Mouse (Mus musculus) forebrain, embryonic 10.5 days (tissue): ENCODE results near the gene Padi6. TPM values are rescaled to one million over a fixed set of nuclear protein-coding genes. Genes with fewer than 3 reads are reported as not detected.

Experiments
- DNase-seq: peaks from one replicate; pipeline ENCODE4 v3.0.0-alpha.2; 2017; ENCODE audit warnings: low spot score; ENCODE audit errors: extremely low spot score
- H3K27ac ChIP-seq: fragments of 300-500 bp; sonication (generic); 2 replicates; pipeline ENCODE4 v1.5.1; 2016; ENCODE audit warnings: mild to moderate bottlenecking
- H3K27me3 ChIP-seq: fragments of 300-500 bp; sonication (generic); 2 replicates; pipeline ENCODE4 v1.6.1; 2016; ENCODE audit warnings: mild to moderate bottlenecking; ENCODE audit not compliant: poor library complexity, severe bottlenecking
- H3K36me3 ChIP-seq: fragments of 300-500 bp; sonication (generic); replicated peaks from 2 replicates; pipeline ENCODE4 v1.6.1; 2016; ENCODE audit warnings: mild to moderate bottlenecking, moderate library complexity
- H3K4me1 ChIP-seq: fragments of 300-500 bp; sonication (generic); 2 replicates; pipeline ENCODE4 v1.6.1; 2016
- H3K4me3 ChIP-seq: fragments of 300-500 bp; sonication (generic); 2 replicates; pipeline ENCODE4 v1.5.1; 2016; ENCODE audit warnings: mild to moderate bottlenecking, moderate library complexity
- H3K9me3 ChIP-seq: fragments of 300-500 bp; sonication (generic); 2 replicates; pipeline ENCODE4 v1.6.1; 2016; ENCODE audit warnings: mild to moderate bottlenecking, moderate library complexity
- WGBS: fragments of 180-500 bp; shearing (Covaris S2); methylation state at CpG from one replicate; pipeline ENCODE4 v1.1.7; 2016; 5-methylcytosine and 5-hydroxymethylcytosine counted together
- polyA plus RNA-seq: library from polyadenylated mRNA; unstranded; fragments of >200 nt; fragmentation: Nextera tagmentation; extraction: Ambion mirVana; gene quantifications from 2 replicates; pipeline ENCODE4 v1.2.1, GENCODE M21; 2016

Gene Padi6
- polyA plus RNA-seq, 1 experiment from 2014 or later, result not detected

- H3K27ac ChIP-seq, result no peak overlapping the region
- WGBS, result 91% methylated on average over 9 of the region's 9 CpGs
- H3K36me3 ChIP-seq, result no peaks in the 10 kb centered on the region
- no peak for DNase-seq
- no peaks in the 10 kb centered on the region for H3K9me3 ChIP-seq
- no peaks in the 10 kb centered on the region for H3K27me3 ChIP-seq
- no peak overlapping the region for H3K4me3 ChIP-seq
- peaks cover 13% of the 10 kb centered on the region for H3K4me1 ChIP-seq
Measured at GRCm38 (mm10) chr4:140774893-140775292, 32.5 kb upstream of the Padi6 start.

GRCm38 (mm10) chr4:140774025-140774800 is 31.8 kb upstream of the Padi6 start, which contains the start of gene Padi4:
Gene Padi4, minus strand, starts transcription at chr4:140774236.
- Histone ChIP-seq H3K27me3 (no peaks in the 10 kb centered on the region), H3K9me3 (no peaks in the 10 kb centered on the region), H3K36me3 (no peaks in the 10 kb centered on the region), H3K27ac (peak within 1 kb of the TSS; percentile 20; the same call in 1 of the 2 replicates), H3K4me1 (peaks cover 13% of the 10 kb centered on the region), H3K4me3 (no peak within 1 kb of the TSS)
- no peak for DNase-seq
- WGBS, result 88% methylated on average over 21 of the region's 21 CpGs

GRCm38 (mm10) chr4:140771091-140771490 is 28.6 kb upstream of the Padi6 start:
- no peak overlapping the region for H3K4me3 ChIP-seq
- no peaks in the 10 kb centered on the region for H3K27me3 ChIP-seq
- DNase-seq, result no peak
- no peaks in the 10 kb centered on the region for H3K36me3 ChIP-seq
- H3K27ac ChIP-seq, result no peak overlapping the region
- H3K9me3 ChIP-seq, result no peaks in the 10 kb centered on the region
- WGBS, result 49% methylated on average over 4 of the region's 4 CpGs
- H3K4me1 ChIP-seq, result peaks cover 13% of the 10 kb centered on the region

- Histone ChIP-seq H3K9me3 (no peaks in the 10 kb centered on the region), H3K4me3 (peak overlapping the region; percentile 32), H3K36me3 (no peaks in the 10 kb centered on the region), H3K27me3 (no peaks in the 10 kb centered on the region), H3K27ac (peak overlapping the region; percentile 16), H3K4me1 (peaks cover 13% of the 10 kb centered on the region)
- 15% methylated on average over 13 of the region's 13 CpGs for WGBS
- DNase-seq, result no peak
Measured at GRCm38 (mm10) chr4:140770433-140770832, 28.0 kb upstream of the Padi6 start.

- Histone ChIP-seq H3K4me3 (no peak overlapping the region), H3K4me1 (peaks cover 9% of the 10 kb centered on the region), H3K27me3 (no peaks in the 10 kb centered on the region), H3K9me3 (no peaks in the 10 kb centered on the region), H3K27ac (no peak overlapping the region), H3K36me3 (no peaks in the 10 kb centered on the region)
- 87% methylated on average over 5 of the region's 5 CpGs for WGBS
- DNase-seq, result no peak
Measured at GRCm38 (mm10) chr4:140768973-140769372, 26.5 kb upstream of the Padi6 start.

- Histone ChIP-seq H3K4me1 (peaks cover 8% of the 10 kb centered on the region), H3K4me3 (no peak overlapping the region), H3K36me3 (no peaks in the 10 kb centered on the region), H3K9me3 (no peaks in the 10 kb centered on the region), H3K27me3 (no peaks in the 10 kb centered on the region), H3K27ac (no peak overlapping the region)
- 91% methylated on average over 3 of the region's 3 CpGs for WGBS
- no peak for DNase-seq
Measured at GRCm38 (mm10) chr4:140765936-140766335, 23.5 kb upstream of the Padi6 start.

GRCm38 (mm10) chr4:140763158-140763557 is 20.7 kb upstream of the Padi6 start:
- 18% methylated on average over 9 of the region's 9 CpGs for WGBS
- Histone ChIP-seq H3K4me3 (no peak overlapping the region), H3K9me3 (no peaks in the 10 kb centered on the region), H3K27ac (no peak overlapping the region), H3K36me3 (no peaks in the 10 kb centered on the region), H3K27me3 (no peaks in the 10 kb centered on the region), H3K4me1 (peaks cover 15% of the 10 kb centered on the region)
- peak; percentile 62 for DNase-seq

- Histone ChIP-seq H3K27ac (no peak overlapping the region), H3K4me1 (peaks cover 30% of the 10 kb centered on the region), H3K27me3 (no peaks in the 10 kb centered on the region), H3K9me3 (no peaks in the 10 kb centered on the region), H3K36me3 (no peaks in the 10 kb centered on the region), H3K4me3 (no peak overlapping the region)
- no peak for DNase-seq
- WGBS, result 89% methylated on average over 7 of the region's 7 CpGs
Measured at GRCm38 (mm10) chr4:140761601-140762000, 19.2 kb upstream of the Padi6 start.

- no peak for DNase-seq
- 80% methylated on average over 3 of the region's 3 CpGs for WGBS
- 0 out of 2 replicates have a peak overlapping the region, but pooled peaks have one; percentile 68 for H3K27ac ChIP-seq
- H3K36me3 ChIP-seq, result no peaks in the 10 kb centered on the region
- peaks cover 41% of the 10 kb centered on the region for H3K4me1 ChIP-seq
- H3K9me3 ChIP-seq, result no peaks in the 10 kb centered on the region
- H3K4me3 ChIP-seq, result no peak overlapping the region
- H3K27me3 ChIP-seq, result peaks cover 9% of the 10 kb centered on the region
Measured at GRCm38 (mm10) chr4:140755811-140756210, 13.4 kb upstream of the Padi6 start.

GRCm38 (mm10) chr4:140753366-140753765 is 10.9 kb upstream of the Padi6 start:
- Histone ChIP-seq H3K4me1 (peaks cover 40% of the 10 kb centered on the region), H3K36me3 (no peaks in the 10 kb centered on the region), H3K9me3 (no peaks in the 10 kb centered on the region), H3K27ac (0 out of 2 replicates have a peak overlapping the region, but pooled peaks have one; percentile 35), H3K27me3 (peaks cover 13% of the 10 kb centered on the region), H3K4me3 (no peak overlapping the region)
- 74% methylated on average over 7 of the region's 7 CpGs for WGBS
- DNase-seq, result no peak

GRCm38 (mm10) chr4:140750328-140750727 is 7.9 kb upstream of the Padi6 start:
- Histone ChIP-seq H3K36me3 (no peaks in the 10 kb centered on the region), H3K9me3 (no peaks in the 10 kb centered on the region), H3K27ac (peak overlapping the region; percentile 63), H3K4me3 (peak overlapping the region; percentile 43), H3K27me3 (peaks cover 34% of the 10 kb centered on the region), H3K4me1 (peaks cover 30% of the 10 kb centered on the region)
- DNase-seq, result peak; percentile 59
- 5% methylated on average over 19 of the region's 19 CpGs for WGBS

- H3K36me3 ChIP-seq, result no peaks in the 10 kb centered on the region
- H3K27me3 ChIP-seq, result peaks cover 34% of the 10 kb centered on the region
- peaks cover 27% of the 10 kb centered on the region for H3K4me1 ChIP-seq
- no peak for DNase-seq
- 43% methylated on average over 12 of the region's 12 CpGs for WGBS
- H3K4me3 ChIP-seq, result no peak overlapping the region
- no peak overlapping the region for H3K27ac ChIP-seq
- no peaks in the 10 kb centered on the region for H3K9me3 ChIP-seq
Measured at GRCm38 (mm10) chr4:140747978-140748377, 5.5 kb upstream of the Padi6 start.

GRCm38 (mm10) chr4:140744654-140745053 is 2.2 kb upstream of the Padi6 start:
- 28% methylated on average over 3 of the region's 3 CpGs for WGBS
- Histone ChIP-seq H3K27me3 (peaks cover 20% of the 10 kb centered on the region; the same call in 1 of the 2 replicates), H3K4me3 (no peak overlapping the region), H3K36me3 (no peaks in the 10 kb centered on the region), H3K9me3 (no peaks in the 10 kb centered on the region), H3K4me1 (peaks cover 20% of the 10 kb centered on the region), H3K27ac (no peak overlapping the region)
- DNase-seq, result peak; percentile 35
